Mouse (Mus musculus) large intestine, adult 2 months (tissue): ENCODE measurements at regions not wholly inside any gene's neighbourhood (a gene's known extent, or its start where the extent isn't known, plus 50 kb on each side); places are given as distances from the start of the nearest gene placed in this dataset.

Experiments used
- DNase-seq: peaks from one replicate; pipeline ENCODE4 v3.0.0-alpha.2; 2012; ENCODE audit warnings: low read depth, low spot score
- WGBS: fragments of 180-500 bp; shearing (Covaris S2); methylation state at CpG from one replicate; pipeline ENCODE4 v1.1.7; 2018; 5-methylcytosine and 5-hydroxymethylcytosine counted together

- 26% methylated on average over 2 of the region's 2 CpGs for WGBS
- no peak for DNase-seq
Measured at GRCm38 (mm10) chr3:149386027-149386426, 395.7 kb upstream of the Adgrl2 start.

DNA sequence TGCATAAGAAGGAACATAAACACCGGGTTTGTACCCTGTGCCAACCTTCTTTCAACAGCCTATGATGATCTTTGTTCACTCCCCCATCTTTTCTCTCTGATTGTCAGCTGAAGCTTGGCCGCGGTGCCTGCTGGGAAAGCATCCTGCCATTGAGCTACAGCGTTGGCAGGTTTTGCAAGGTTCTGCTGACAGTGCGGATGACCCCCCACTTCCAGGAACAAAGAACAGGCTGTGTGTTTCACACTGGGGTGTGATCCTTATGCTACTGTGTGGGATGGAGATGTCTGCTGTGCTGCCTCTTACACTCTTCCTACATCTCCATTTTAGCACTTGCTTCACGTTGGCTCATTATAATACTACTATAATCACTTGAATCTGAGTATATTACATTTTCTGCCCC is 395.0 kb upstream of the Adgrl2 start:
- WGBS = 75% methylated on average over 6 of the region's 6 CpGs
- no peak for DNase-seq

DNA sequence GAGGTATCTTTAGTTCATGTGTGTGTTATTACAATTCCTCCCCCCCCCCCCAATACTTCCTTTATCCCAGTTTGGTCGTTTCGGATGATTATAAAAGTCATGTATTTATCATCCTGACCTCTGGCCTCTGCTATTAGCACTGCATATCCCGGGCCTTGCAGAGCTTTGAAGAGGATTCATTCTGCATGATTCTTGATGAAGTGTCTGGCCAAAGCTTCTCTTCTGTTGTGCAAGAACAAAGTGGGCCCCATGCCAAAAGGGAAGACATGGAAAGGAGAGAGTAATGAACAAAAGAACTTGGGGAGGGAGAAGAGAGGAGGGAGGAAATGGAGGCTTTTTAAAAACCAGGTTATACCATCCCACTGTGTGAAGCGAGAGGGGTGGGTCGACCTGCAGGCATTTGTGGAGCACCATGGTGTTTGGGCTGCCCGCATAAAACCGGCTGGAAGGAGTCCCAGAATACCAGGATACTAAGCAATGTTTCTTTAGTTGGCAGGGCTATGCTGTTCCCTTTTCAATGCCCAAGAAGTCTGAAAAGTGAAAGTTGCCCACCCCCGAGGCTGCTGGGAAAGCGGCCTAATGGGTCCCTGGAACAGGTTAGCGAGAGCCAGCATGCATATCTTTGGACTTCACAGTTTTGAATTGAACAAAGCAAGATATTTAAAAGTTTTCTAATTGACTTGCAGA is 391.3 kb upstream of the Adgrl2 start:
- no peak for DNase-seq
- WGBS = 66% methylated on average over 10 of the region's 10 CpGs

- DNase-seq = no peak
- WGBS = 91% methylated on average over 6 of the region's 6 CpGs
Measured at GRCm38 (mm10) chr3:149381051-149381450, 390.7 kb upstream of the Adgrl2 start.

DNA sequence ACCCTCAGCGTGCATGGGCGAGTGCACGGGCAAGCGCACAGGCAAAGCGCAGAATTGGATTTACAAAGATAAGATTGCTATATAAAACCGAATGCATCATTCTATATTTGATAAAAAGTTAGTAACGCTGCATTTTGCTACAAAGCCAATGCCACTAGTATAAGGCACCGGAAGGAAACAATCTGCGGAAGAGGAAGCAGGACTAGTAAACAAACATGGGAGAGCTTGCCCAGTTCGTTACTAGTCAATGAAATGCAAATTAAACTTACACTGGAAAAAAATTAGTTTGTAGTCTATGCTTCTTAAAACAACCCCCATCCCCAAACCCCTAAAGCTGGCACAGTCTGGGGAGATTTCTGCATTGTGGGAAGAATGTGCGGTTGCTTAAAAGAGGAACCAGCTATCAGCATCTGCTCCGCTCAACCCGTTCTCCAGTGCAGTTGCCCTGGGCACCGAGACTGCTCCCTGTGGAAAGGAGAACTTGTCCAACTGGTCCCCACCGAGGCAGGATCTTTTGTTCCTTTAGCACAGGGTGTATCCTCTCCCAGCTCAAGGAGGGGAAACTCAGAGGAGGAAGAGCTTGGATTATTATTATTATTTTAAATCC is 389.6 kb upstream of the Adgrl2 start:
- DNase-seq = no peak
- WGBS = 59% methylated on average over 15 of the region's 15 CpGs

DNA sequence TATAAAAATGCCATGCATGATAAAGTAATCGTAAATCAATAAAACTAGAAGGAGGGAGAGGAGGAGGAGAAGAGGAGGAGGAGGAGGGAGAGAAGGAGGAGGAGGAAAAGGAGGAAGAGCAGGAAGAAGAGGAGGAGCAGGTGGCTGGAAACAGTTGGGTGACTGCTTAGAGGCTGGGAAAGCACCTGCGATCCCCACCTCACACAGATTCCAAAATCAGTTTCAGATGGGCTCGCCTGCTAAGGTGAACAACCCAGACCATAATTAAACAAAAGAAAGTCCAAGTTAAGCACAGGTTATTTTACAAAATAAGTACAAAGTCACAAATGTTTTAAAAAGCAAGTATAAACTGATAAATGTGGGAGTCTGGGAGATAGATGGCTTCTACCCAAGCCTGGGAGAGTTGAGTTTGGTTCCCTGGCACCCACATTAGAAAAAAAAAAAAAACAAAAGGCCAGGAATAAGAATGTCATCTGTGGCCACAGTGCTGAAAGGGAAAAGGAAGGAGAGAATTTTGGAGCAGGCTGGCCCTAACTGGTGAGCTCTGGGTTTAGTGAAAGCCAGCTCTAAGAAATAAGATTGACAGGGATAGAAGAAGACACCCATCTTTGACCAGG is 389.0 kb upstream of the Adgrl2 start:
- DNase-seq = no peak
- 37% methylated on average over 3 of the region's 3 CpGs for WGBS

DNA sequence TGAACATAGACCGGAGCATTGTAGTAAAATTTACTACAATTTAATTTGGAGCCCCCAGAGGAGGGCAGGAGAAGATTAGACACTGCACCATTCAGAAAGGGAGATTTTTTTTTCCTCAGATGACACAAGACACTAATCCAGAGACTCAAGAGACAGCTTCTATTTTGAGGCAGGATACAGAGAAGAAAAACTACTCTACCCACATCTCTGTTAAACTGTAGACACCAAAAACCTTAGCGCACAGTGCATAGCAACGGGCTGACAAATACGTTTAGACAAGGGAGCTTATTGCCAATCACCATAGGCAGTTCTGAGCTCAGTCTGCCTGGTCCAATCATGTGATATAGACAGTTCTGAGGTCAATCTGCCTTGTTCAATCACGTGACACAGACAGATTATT is 381.1 kb upstream of the Adgrl2 start:
- DNase-seq = no peak
- 86% methylated on average over 5 of the region's 5 CpGs for WGBS

GRCm38 (mm10) chr3:149370517-149371227 is 380.3 kb upstream of the Adgrl2 start:
- DNase-seq = no peak
- 88% methylated on average over 6 of the region's 6 CpGs for WGBS

GRCm38 (mm10) chr3:149367888-149368287 is 377.5 kb upstream of the Adgrl2 start:
- no peak for DNase-seq
- 87% methylated on average over 3 of the region's 3 CpGs for WGBS

GRCm38 (mm10) chr3:149360164-149360563 is 369.8 kb upstream of the Adgrl2 start:
- 77% methylated on average over 2 of the region's 2 CpGs for WGBS
- DNase-seq = no peak

DNA sequence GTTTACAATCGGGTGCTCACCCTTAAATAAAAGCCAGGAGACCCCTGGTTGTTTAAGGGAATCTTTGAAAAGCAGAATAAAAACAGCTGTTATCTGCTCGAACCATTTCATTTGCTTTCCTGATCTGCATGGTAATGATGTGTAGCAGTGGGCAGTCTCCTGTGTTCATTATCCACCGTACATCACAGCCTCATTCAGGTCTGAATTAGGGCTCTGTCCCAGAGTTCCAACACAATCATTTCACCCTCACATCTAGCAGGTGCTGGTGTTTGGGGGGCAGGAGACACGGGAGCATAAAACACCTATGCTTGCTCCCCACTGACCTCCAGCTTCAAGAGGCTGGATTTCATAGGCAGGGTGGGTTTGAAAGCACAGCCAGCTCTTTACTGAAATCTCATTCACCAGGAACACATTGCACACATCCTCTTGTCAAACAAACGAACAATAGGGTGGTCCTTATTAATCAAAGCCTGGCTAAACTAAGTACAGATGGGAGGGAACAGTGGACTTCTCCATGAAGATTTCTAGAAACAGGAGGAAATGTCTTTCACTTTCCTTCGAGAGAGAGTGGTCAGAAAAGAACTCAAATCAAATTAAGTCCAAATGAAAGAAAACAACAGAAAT is 368.3 kb upstream of the Adgrl2 start:
- DNase-seq = no peak
- 42% methylated on average over 6 of the region's 6 CpGs for WGBS

DNA sequence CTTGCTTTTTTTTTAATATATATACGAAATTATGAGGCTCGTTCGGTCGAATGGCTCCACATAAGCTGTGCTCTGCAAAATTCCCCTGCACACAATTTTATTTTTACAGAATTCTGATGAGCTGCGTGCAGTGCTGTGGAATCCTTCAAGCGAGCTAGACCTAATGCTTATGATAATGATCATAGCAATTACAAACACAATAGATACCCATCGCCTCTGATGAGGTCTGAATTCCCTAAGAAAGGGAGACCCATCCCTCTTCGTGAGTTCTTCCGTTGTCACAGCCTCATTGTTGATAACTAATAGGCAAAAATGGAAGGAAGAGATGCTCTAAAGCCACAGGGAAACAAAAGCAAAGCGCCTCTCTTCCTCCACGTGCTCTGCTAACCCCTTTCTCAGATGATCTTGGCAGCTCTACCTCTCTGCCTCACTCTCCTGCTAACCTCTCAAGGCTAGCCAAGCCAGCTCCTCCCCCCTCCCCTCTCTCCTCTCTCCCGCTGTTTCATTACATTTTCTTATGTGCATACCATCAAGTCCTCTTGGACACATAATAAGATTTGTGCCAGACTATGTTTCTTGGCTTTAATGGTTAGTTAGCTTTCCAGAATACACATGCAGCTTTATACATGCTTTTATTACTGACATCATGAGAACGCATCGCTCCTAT is 367.7 kb upstream of the Adgrl2 start:
- 60% methylated on average over 14 of the region's 14 CpGs for WGBS
- no peak for DNase-seq

DNA sequence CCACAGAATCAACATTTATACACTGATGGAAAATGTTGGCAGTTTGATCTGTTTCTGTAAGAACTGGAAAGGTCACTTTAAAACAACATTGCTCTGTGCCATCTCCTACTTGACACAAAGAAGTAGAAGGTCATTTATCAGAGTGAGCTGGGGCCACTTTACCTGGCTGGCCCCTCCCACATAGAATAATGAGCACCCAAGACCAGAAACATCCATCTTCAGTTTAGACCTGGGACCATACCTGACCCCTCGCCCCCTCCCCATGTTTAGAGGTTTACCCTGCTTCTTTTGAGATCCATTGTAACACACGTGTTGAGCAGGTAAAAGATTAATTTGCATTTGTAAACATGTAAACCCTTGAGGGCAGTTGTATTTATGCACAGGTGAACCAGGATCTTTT is 366.8 kb upstream of the Adgrl2 start:
- 36% methylated on average over 2 of the region's 2 CpGs for WGBS
- no peak for DNase-seq

DNA sequence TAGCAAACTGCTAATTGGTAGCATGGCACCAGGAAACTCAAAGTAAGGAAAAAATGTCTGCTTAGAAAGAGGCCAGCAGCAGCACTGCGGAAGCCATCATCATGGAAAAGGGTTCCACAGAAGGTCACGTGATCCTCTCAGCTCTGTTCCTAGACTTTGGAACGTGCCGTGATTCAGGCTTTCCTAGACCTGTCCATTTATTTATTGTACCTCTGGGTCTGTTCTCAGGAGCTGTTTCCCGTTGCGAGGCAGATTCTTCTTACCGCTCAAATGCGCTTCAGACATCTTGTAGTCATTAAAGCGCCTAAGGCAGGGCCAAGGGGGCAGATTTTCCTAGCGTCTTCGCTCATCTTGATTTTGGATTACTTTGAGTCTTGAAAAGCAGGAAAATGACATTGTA is 365.0 kb upstream of the Adgrl2 start:
- 96% methylated on average over 11 of the region's 11 CpGs for WGBS
- DNase-seq = no peak

DNA sequence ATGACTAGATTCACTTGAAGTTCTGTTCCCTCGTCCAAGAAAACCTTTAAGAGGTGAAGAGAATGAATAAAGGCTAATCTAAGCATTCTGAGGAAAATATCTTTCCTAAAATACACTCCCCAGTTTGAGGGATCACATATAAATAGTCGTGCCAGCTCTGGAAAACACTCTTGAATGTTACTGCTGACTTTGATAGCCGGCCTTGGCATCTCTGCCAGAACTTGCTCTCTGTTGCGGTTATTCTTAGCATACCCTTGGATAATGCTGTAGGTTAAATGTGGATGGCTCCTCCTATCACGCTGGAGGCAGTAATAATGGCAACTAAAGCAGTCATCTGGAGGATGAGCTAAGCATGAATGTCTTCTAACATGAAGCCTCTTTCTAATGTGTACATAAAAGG is 363.6 kb upstream of the Adgrl2 start:
- WGBS = 81% methylated on average over 5 of the region's 5 CpGs
- no peak for DNase-seq

DNA sequence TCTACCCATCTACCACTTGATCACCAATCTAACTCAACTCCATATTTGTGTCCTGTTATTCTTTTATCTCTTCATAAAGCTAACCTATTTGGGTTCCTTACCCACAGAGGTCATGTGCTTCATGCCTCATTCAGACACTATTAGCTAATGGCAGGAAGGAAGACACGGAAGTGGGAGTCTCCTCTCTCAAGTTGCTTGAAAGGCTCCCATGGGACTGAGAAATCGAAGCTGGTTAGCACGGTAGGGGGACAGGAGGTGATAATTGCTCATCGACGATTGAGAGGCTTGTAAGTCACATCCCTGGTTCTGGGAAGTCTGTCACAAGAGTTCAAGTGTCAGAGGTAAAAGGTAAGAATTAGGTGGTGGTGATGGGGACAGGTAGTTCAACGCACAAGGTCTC is 362.2 kb upstream of the Adgrl2 start:
- WGBS = 66% methylated on average over 6 of the region's 6 CpGs
- no peak for DNase-seq

- WGBS = 22% methylated on average over 6 of the region's 6 CpGs
Measured at GRCm38 (mm10) chr3:149349731-149350130, 359.4 kb upstream of the Adgrl2 start.

GRCm38 (mm10) chr3:149349211-149349697 is 358.9 kb upstream of the Adgrl2 start:
- peak; percentile 25 for DNase-seq
- 16% methylated on average over 9 of the region's 9 CpGs for WGBS

More at GRCm38 (mm10) chr3:149349731-149350130, 359.4 kb upstream of the Adgrl2 start:
- DNase-seq = no peak

DNA sequence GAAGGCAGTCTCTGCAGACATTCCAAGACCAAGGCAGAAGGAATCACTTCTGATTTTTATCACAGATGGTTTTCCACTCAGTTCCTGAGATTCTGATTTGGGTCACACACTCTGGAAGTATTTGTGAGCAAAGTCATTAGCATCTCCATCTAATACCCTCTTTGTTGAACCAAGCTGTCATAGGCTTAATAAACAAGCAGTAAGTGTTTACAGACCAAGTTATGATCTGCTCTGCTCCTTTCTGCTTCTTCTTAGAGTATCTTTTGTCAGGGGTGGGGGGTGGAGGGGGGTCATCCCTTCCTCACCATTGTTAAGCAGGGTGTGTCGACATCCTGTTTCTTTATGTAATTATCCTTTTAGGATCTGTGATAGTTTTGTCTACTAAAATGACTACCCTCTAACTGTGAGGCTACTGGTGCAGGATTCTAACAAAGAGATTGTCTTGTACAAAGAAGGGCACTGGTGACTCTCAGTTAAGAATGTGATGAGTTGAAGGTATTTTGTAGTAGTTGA is 358.2 kb upstream of the Adgrl2 start:
- no peak for DNase-seq
- WGBS = 55% methylated on average over 1 of the region's 1 CpGs
